In the genomic region with DNA sequence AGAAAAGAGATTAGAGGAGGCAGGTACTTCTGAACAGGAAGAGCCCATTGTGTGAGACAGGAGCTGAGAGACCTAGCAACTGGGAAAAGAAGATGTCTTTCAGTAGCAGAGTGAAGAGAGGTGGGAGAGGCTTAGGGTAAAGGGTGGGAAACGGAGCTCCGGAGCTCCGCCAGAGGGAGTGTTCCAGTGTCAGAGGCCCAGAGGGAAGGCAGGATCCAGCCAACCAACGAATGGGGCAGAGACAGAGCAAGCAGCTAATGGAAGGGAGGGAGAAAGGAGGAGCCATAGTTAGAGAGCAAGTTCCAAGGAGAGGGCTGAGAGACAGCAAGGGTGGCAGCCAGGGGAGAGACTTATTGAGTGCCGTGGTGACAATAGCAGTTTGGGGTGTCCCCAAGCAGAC, we compare ENCODE assay signal across 16 mouse cellular contexts. TPM values are rescaled to one million over a fixed set of nuclear protein-coding genes. Genes with fewer than 3 reads are reported as not detected.
DNase-seq lines count a peak whose midpoint lies in the region; ATAC-seq and TF ChIP-seq lines count a peak whose summit lies in the region.
"Had no signal": no experiment of that assay in that cellular context is flagged by ENCODE, and none has a peak within 500 bp of the region (broad histone marks: within the 10 kb centered on the region; RNA-seq: fewer than 3 reads in every experiment).

No protein-coding gene starts in this region.

- no peak overlapping the region for H3K4me2 ChIP-seq in forebrain, embryonic 14.5 days (ENCODE audit: low read length)
- no peak overlapping the region for H3K4me2 ChIP-seq in forebrain, embryonic 13.5 days
- no peak overlapping the region for H3K4me2 ChIP-seq in intestine, postnatal 0 days (replicated peaks; ENCODE audit: low read depth)
- H3K4me2 ChIP-seq in intestine, embryonic 16.5 days (ENCODE audit: low read depth, low read length): no peak overlapping the region
- H3K4me2 ChIP-seq: forebrain, embryonic 12.5 days; liver, embryonic 15.5 days had no signal

- peak; percentile 44 for TF ChIP-seq CTCF in intestine, postnatal 0 days (IDR thresholded peaks at IDR 0.05; ENCODE audit: low read depth)
- no peak for TF ChIP-seq CTCF in E14TG2a.4 (conservative IDR thresholded peaks at IDR 0.05; ENCODE audit: low read length)

- peaks cover 18% of the 10 kb centered on the region for H3K4me1 ChIP-seq in forebrain, embryonic 14.5 days (ENCODE audit: control insufficient read depth, insufficient read depth, low read length)
- peaks cover 26% of the 10 kb centered on the region for H3K4me1 ChIP-seq in forebrain, embryonic 13.5 days
- peaks cover 5% of the 10 kb centered on the region; the same call in 1 of the 2 replicates for H3K4me1 ChIP-seq in intestine, postnatal 0 days (replicated peaks; ENCODE audit: control insufficient read depth, insufficient read depth, low read length)
- peaks cover 21% of the 10 kb centered on the region for H3K4me1 ChIP-seq in intestine, embryonic 16.5 days (ENCODE audit: control insufficient read depth, insufficient read depth, low read length)
- peaks cover 40% of the 10 kb centered on the region for H3K4me1 ChIP-seq in E14TG2a.4 (replicated peaks; ENCODE audit: low read depth, low read length)

- H3K9me3 ChIP-seq in forebrain, embryonic 14.5 days (replicated peaks; ENCODE audit: control insufficient read depth, low read length): 0 out of 2 replicates have a peak, but pooled peaks cover 3% of the 10 kb centered on the region
- H3K9me3 ChIP-seq in forebrain, embryonic 13.5 days (replicated peaks): peaks cover 4% of the 10 kb centered on the region; the same call in 1 of the 2 replicates
- peaks cover 4% of the 10 kb centered on the region; the same call in 1 of the 2 replicates for H3K9me3 ChIP-seq in intestine, postnatal 0 days (ENCODE audit: control insufficient read depth)
- 0 out of 2 replicates have a peak, but pooled peaks cover 4% of the 10 kb centered on the region for H3K9me3 ChIP-seq in intestine, embryonic 16.5 days (ENCODE audit: control insufficient read depth, low read length)
- H3K9me3 ChIP-seq in E14TG2a.4 (ENCODE audit: low read length): peaks cover 6% of the 10 kb centered on the region; the same call in 1 of the 2 replicates
- H3K9me3 ChIP-seq: limb, embryonic 10.5 days; liver, embryonic 15.5 days had no signal

- 12% methylated on average over 5 of the region's 5 CpGs for WGBS in forebrain, embryonic 14.5 days
- WGBS in forebrain, embryonic 13.5 days: 25% methylated on average over 5 of the region's 5 CpGs
- WGBS in intestine, postnatal 0 days: 22% methylated on average over 5 of the region's 5 CpGs
- WGBS in intestine, embryonic 16.5 days: 26% methylated on average over 5 of the region's 5 CpGs

- H3K4me3 ChIP-seq in forebrain, embryonic 14.5 days (ENCODE audit: low read depth, low read length): no peak overlapping the region
- H3K4me3 ChIP-seq in forebrain, embryonic 13.5 days: no peak overlapping the region
- H3K4me3 ChIP-seq in intestine, postnatal 0 days (ENCODE audit: low read depth, low read length): no peak overlapping the region
- no peak overlapping the region for H3K4me3 ChIP-seq in intestine, embryonic 16.5 days (ENCODE audit: low read length)
- H3K4me3 ChIP-seq in E14TG2a.4 (replicated peaks; ENCODE audit: low read length): 0 out of 2 replicates have a peak overlapping the region, but pooled peaks have one; percentile 13
- H3K4me3 ChIP-seq: forebrain, embryonic 12.5 days; limb, embryonic 10.5 days; liver, embryonic 15.5 days; myocyte had no signal

- peak; percentile 15 for DNase-seq in forebrain, embryonic 14.5 days (ENCODE audit: low spot score)
- peak; percentile 13 for DNase-seq in brain, adult 2 months (ENCODE audit: low read depth, low spot score)
- no peak for DNase-seq in right cerebral cortex, adult 18-20 months
- DNase-seq: cerebellum, adult 9-10 months; kidney, postnatal 10 days; right cerebral cortex, postnatal 4 days had no signal

- no peak overlapping the region; the same call in 1 of the 2 replicates for H3K9ac ChIP-seq in forebrain, embryonic 14.5 days (ENCODE audit: low read length)
- no peak overlapping the region for H3K9ac ChIP-seq in forebrain, embryonic 13.5 days
- no peak overlapping the region for H3K9ac ChIP-seq in intestine, postnatal 0 days (ENCODE audit: low read depth, low read length)
- no peak overlapping the region for H3K9ac ChIP-seq in intestine, embryonic 16.5 days (ENCODE audit: low read depth, low read length)
- H3K9ac ChIP-seq: forebrain, embryonic 12.5 days; liver, embryonic 15.5 days had no signal

- H3K36me3 ChIP-seq in forebrain, embryonic 14.5 days (ENCODE audit: control insufficient read depth, insufficient read depth, low read length): peaks cover 10% of the 10 kb centered on the region
- peaks cover 10% of the 10 kb centered on the region for H3K36me3 ChIP-seq in forebrain, embryonic 13.5 days (ENCODE audit: poor library complexity, severe bottlenecking)
- H3K36me3 ChIP-seq in intestine, postnatal 0 days (ENCODE audit: control insufficient read depth, insufficient read depth): peaks cover 9% of the 10 kb centered on the region
- H3K36me3 ChIP-seq in intestine, embryonic 16.5 days (ENCODE audit: control insufficient read depth, insufficient read depth, low read length): peaks cover 9% of the 10 kb centered on the region
- peaks cover 11% of the 10 kb centered on the region for H3K36me3 ChIP-seq in E14TG2a.4 (ENCODE audit: insufficient read depth, low read length)

- no peak overlapping the region for H3K27ac ChIP-seq in forebrain, embryonic 14.5 days (ENCODE audit: low read depth, low read length)
- H3K27ac ChIP-seq in forebrain, embryonic 13.5 days: no peak overlapping the region
- H3K27ac ChIP-seq in intestine, postnatal 0 days (ENCODE audit: low read depth, low read length): no peak overlapping the region
- no peak overlapping the region for H3K27ac ChIP-seq in intestine, embryonic 16.5 days (ENCODE audit: low read length)
- H3K27ac ChIP-seq: forebrain, embryonic 12.5 days; limb, embryonic 10.5 days; liver, embryonic 15.5 days had no signal

- no peak for ATAC-seq in forebrain, embryonic 14.5 days
- ATAC-seq in forebrain, embryonic 13.5 days: no peak
- no peak for ATAC-seq in intestine, postnatal 0 days
- no peak for ATAC-seq in intestine, embryonic 16.5 days
- no peak for ATAC-seq in CD4-positive, CD25-positive, alpha-beta regulatory T cell, adult 4 months
- ATAC-seq: inflammation-experienced regulatory T-cells, adult 6 months had no signal

- H3K27me3 ChIP-seq in forebrain, embryonic 14.5 days (replicated peaks; ENCODE audit: control insufficient read depth, insufficient read depth, low read length): no peaks in the 10 kb centered on the region
- no peaks in the 10 kb centered on the region for H3K27me3 ChIP-seq in forebrain, embryonic 13.5 days
- H3K27me3 ChIP-seq in intestine, postnatal 0 days (replicated peaks; ENCODE audit: control insufficient read depth, insufficient read depth, low read length): no peaks in the 10 kb centered on the region
- no peaks in the 10 kb centered on the region for H3K27me3 ChIP-seq in intestine, embryonic 16.5 days (replicated peaks; ENCODE audit: control insufficient read depth, insufficient read depth, low read length)
- H3K27me3 ChIP-seq in E14TG2a.4 (ENCODE audit: insufficient read depth, low read length): no peaks in the 10 kb centered on the region
- H3K27me3 ChIP-seq: forebrain, embryonic 12.5 days; liver, embryonic 15.5 days had no signal

RNA-seq across cellular contexts. Expression of a gene that starts 4.5 kb away (rescaled TPM):
- polyA plus RNA-seq in forebrain, embryonic 14.5 days (2014; fragmentation: Nextera tagmentation; extraction: Ambion mirVana): 12.2 and 15.9 TPM in 2 replicates
- 10.6 and 12.3 TPM in 2 replicates for polyA plus RNA-seq in forebrain, embryonic 13.5 days (2015; fragmentation: Nextera tagmentation; extraction: Ambion mirVana)
- 1.8 and 1.9 TPM in 2 replicates for polyA plus RNA-seq in intestine, postnatal 0 days (2015; fragmentation: Nextera tagmentation; extraction: Ambion mirVana)
- 3.9 and 4.2 TPM in 2 replicates for polyA plus RNA-seq in intestine, embryonic 16.5 days (2015; fragmentation: Nextera tagmentation; extraction: Ambion mirVana)
- polyA plus RNA-seq in CD4-positive, CD25-positive, alpha-beta regulatory T cell, adult 4 months (2017; shearing (Covaris generic)): 1 to 10 TPM; 7.5 to 7.9 TPM
